Mouse (Mus musculus): ENCODE measurements at regions not wholly inside any gene's neighbourhood (a gene's known extent, or its start where the extent isn't known, plus 50 kb on each side); places are given as distances from the start of the nearest gene placed in this dataset.

GRCm38 (mm10) chr5:101523490-101523889 lies 141.3 kb downstream of the Nkx6-1 start:
- ATAC-seq (replicated peaks; ENCODE audit: low FRiP score) (no peak), DNase-seq (ENCODE audit: low spot score) (no peak)
- Histone ChIP-seq H3K27ac (ENCODE audit: low read depth, low read length) (no peak overlapping the region), H3K9me3 (ENCODE audit: control insufficient read depth, low read length) (no peaks in the 10 kb centered on the region), H3K36me3 (ENCODE audit: control insufficient read depth, insufficient read depth, low read length) (no peaks in the 10 kb centered on the region), H3K27me3 (replicated peaks; ENCODE audit: control insufficient read depth, insufficient read depth, low read length) (no peaks in the 10 kb centered on the region), H3K9ac (ENCODE audit: low read depth, low read length) (no peak overlapping the region), H3K4me2 (no peak overlapping the region), H3K4me3 (ENCODE audit: low read depth, low read length) (no peak overlapping the region), H3K4me1 (replicated peaks; ENCODE audit: control insufficient read depth, insufficient read depth, low read length) (no peaks in the 10 kb centered on the region)
- 53% methylated on average over 7 of the region's 7 CpGs for WGBS

- H3K4me3 ChIP-seq (ENCODE audit: low read depth, low read length), result no peak overlapping the region
- DNase-seq (ENCODE audit: low spot score) (no peak), ATAC-seq (replicated peaks; ENCODE audit: low FRiP score) (no peak)
- H3K4me1 ChIP-seq (replicated peaks; ENCODE audit: control insufficient read depth, insufficient read depth, low read length), result no peaks in the 10 kb centered on the region
- no peaks in the 10 kb centered on the region for H3K36me3 ChIP-seq (ENCODE audit: control insufficient read depth, insufficient read depth, low read length)
- WGBS, result 55% methylated on average over 9 of the region's 9 CpGs
- no peak overlapping the region for H3K9ac ChIP-seq (ENCODE audit: low read depth, low read length)
- H3K4me2 ChIP-seq, result no peak overlapping the region
- no peak overlapping the region for H3K27ac ChIP-seq (ENCODE audit: low read depth, low read length)
- no peaks in the 10 kb centered on the region for H3K9me3 ChIP-seq (ENCODE audit: control insufficient read depth, low read length)
- no peaks in the 10 kb centered on the region for H3K27me3 ChIP-seq (replicated peaks; ENCODE audit: control insufficient read depth, insufficient read depth, low read length)
Measured at GRCm38 (mm10) chr5:101520935-101521655, 143.7 kb downstream of the Nkx6-1 start.

- Histone ChIP-seq H3K27me3 (replicated peaks; ENCODE audit: control insufficient read depth, insufficient read depth, low read length) (no peaks in the 10 kb centered on the region), H3K36me3 (ENCODE audit: control insufficient read depth, insufficient read depth, low read length) (no peaks in the 10 kb centered on the region), H3K4me1 (replicated peaks; ENCODE audit: control insufficient read depth, insufficient read depth, low read length) (no peaks in the 10 kb centered on the region), H3K27ac (ENCODE audit: low read depth, low read length) (no peak overlapping the region), H3K4me3 (ENCODE audit: low read depth, low read length) (no peak overlapping the region), H3K9me3 (ENCODE audit: control insufficient read depth, low read length) (no peaks in the 10 kb centered on the region), H3K4me2 (no peak overlapping the region), H3K9ac (ENCODE audit: low read depth, low read length) (no peak overlapping the region)
- ATAC-seq (replicated peaks; ENCODE audit: low FRiP score) (no peak), DNase-seq (ENCODE audit: low spot score) (no peak)
- WGBS, result 69% methylated on average over 14 of the region's 14 CpGs
Measured at GRCm38 (mm10) chr5:101518791-101519547, 145.8 kb downstream of the Nkx6-1 start.

GRCm38 (mm10) chr5:101497698-101498048 lies 167.1 kb downstream of the Nkx6-1 start:
- Histone ChIP-seq H3K9me3 (ENCODE audit: control insufficient read depth, low read length) (no peaks in the 10 kb centered on the region), H3K4me2 (no peak overlapping the region), H3K27ac (ENCODE audit: low read depth, low read length) (no peak overlapping the region), H3K4me1 (replicated peaks; ENCODE audit: control insufficient read depth, insufficient read depth, low read length) (no peaks in the 10 kb centered on the region), H3K9ac (ENCODE audit: low read depth, low read length) (no peak overlapping the region), H3K4me3 (ENCODE audit: low read depth, low read length) (no peak overlapping the region), H3K36me3 (ENCODE audit: control insufficient read depth, insufficient read depth, low read length) (no peaks in the 10 kb centered on the region), H3K27me3 (replicated peaks; ENCODE audit: control insufficient read depth, insufficient read depth, low read length) (no peaks in the 10 kb centered on the region)
- 93% methylated on average over 14 of the region's 14 CpGs for WGBS
- DNase-seq (ENCODE audit: low spot score) (no peak), ATAC-seq (replicated peaks; ENCODE audit: low FRiP score) (no peak)

GRCm38 (mm10) chr5:101496924-101497697 lies 167.7 kb downstream of the Nkx6-1 start:
- 76% methylated on average over 16 of the region's 16 CpGs for WGBS
- ATAC-seq (replicated peaks; ENCODE audit: low FRiP score) (no peak), DNase-seq (ENCODE audit: low spot score) (no peak)
- H3K27me3 ChIP-seq (replicated peaks; ENCODE audit: control insufficient read depth, insufficient read depth, low read length), result no peaks in the 10 kb centered on the region
- no peaks in the 10 kb centered on the region for H3K4me1 ChIP-seq (replicated peaks; ENCODE audit: control insufficient read depth, insufficient read depth, low read length)
- H3K9me3 ChIP-seq (ENCODE audit: control insufficient read depth, low read length), result no peaks in the 10 kb centered on the region
- H3K4me3 ChIP-seq (ENCODE audit: low read depth, low read length), result no peak overlapping the region
- H3K9ac ChIP-seq (ENCODE audit: low read depth, low read length), result no peak overlapping the region
- no peak overlapping the region for H3K27ac ChIP-seq (ENCODE audit: low read depth, low read length)
- no peak overlapping the region for H3K4me2 ChIP-seq
- no peaks in the 10 kb centered on the region for H3K36me3 ChIP-seq (ENCODE audit: control insufficient read depth, insufficient read depth, low read length)

GRCm38 (mm10) chr5:101496161-101496560 lies 168.6 kb downstream of the Nkx6-1 start:
- Histone ChIP-seq H3K27me3 (replicated peaks; ENCODE audit: control insufficient read depth, insufficient read depth, low read length) (no peaks in the 10 kb centered on the region), H3K4me3 (ENCODE audit: low read depth, low read length) (no peak overlapping the region), H3K9ac (ENCODE audit: low read depth, low read length) (no peak overlapping the region), H3K4me2 (no peak overlapping the region), H3K9me3 (ENCODE audit: control insufficient read depth, low read length) (no peaks in the 10 kb centered on the region), H3K27ac (ENCODE audit: low read depth, low read length) (no peak overlapping the region), H3K4me1 (replicated peaks; ENCODE audit: control insufficient read depth, insufficient read depth, low read length) (no peaks in the 10 kb centered on the region), H3K36me3 (ENCODE audit: control insufficient read depth, insufficient read depth, low read length) (no peaks in the 10 kb centered on the region)
- ATAC-seq (replicated peaks; ENCODE audit: low FRiP score) (no peak), DNase-seq (ENCODE audit: low spot score) (no peak)
- WGBS, result 89% methylated on average over 9 of the region's 9 CpGs

GRCm38 (mm10) chr5:101445792-101446191 lies 219.0 kb downstream of the Nkx6-1 start:
- DNase-seq (ENCODE audit: low spot score) (no peak), ATAC-seq (replicated peaks; ENCODE audit: low FRiP score) (no peak)
- Histone ChIP-seq H3K4me2 (no peak overlapping the region), H3K9ac (ENCODE audit: low read depth, low read length) (no peak overlapping the region), H3K27me3 (replicated peaks; ENCODE audit: control insufficient read depth, insufficient read depth, low read length) (no peaks in the 10 kb centered on the region), H3K36me3 (ENCODE audit: control insufficient read depth, insufficient read depth, low read length) (no peaks in the 10 kb centered on the region), H3K9me3 (ENCODE audit: control insufficient read depth, low read length) (no peaks in the 10 kb centered on the region), H3K27ac (ENCODE audit: low read depth, low read length) (no peak overlapping the region), H3K4me1 (replicated peaks; ENCODE audit: control insufficient read depth, insufficient read depth, low read length) (no peaks in the 10 kb centered on the region), H3K4me3 (ENCODE audit: low read depth, low read length) (no peak overlapping the region)
- WGBS, result 35% methylated on average over 10 of the region's 10 CpGs

GRCm38 (mm10) chr5:101441782-101442181 lies 223.0 kb downstream of the Nkx6-1 start:
- 80% methylated on average over 1 of the region's 1 CpGs for WGBS
- DNase-seq (ENCODE audit: low spot score), result no peak
- H3K4me2 ChIP-seq, result no peak overlapping the region
- no peaks in the 10 kb centered on the region for H3K4me1 ChIP-seq (replicated peaks; ENCODE audit: control insufficient read depth, insufficient read depth, low read length)
- H3K9ac ChIP-seq (ENCODE audit: low read depth, low read length), result no peak overlapping the region
- ATAC-seq (replicated peaks; ENCODE audit: low FRiP score), result no peak
- H3K27me3 ChIP-seq (replicated peaks; ENCODE audit: control insufficient read depth, insufficient read depth, low read length), result no peaks in the 10 kb centered on the region
- no peak overlapping the region for H3K4me3 ChIP-seq (ENCODE audit: low read depth, low read length)
- H3K27ac ChIP-seq (ENCODE audit: low read depth, low read length), result no peak overlapping the region
- H3K36me3 ChIP-seq (ENCODE audit: control insufficient read depth, insufficient read depth, low read length), result no peaks in the 10 kb centered on the region
- no peaks in the 10 kb centered on the region for H3K9me3 ChIP-seq (ENCODE audit: control insufficient read depth, low read length)
